Mouse (Mus musculus): ENCODE measurements at regions not wholly inside any gene's neighbourhood (a gene's known extent, or its start where the extent isn't known, plus 50 kb on each side); places are given as distances from the start of the nearest gene placed in this dataset.

GRCm38 (mm10) chr4:131060706-131061105, 116.5 kb downstream of the Matn1 start:
- Histone ChIP-seq H3K4me1 (ENCODE audit: control insufficient read depth, insufficient read depth, low read length) (no peaks in the 10 kb centered on the region), H3K9ac (ENCODE audit: low read depth, poor library complexity, severe bottlenecking) (no peak overlapping the region), H3K9me3 (replicated peaks; ENCODE audit: control insufficient read depth, insufficient read depth, low read length, poor library complexity, severe bottlenecking) (no peaks in the 10 kb centered on the region), H3K4me3 (ENCODE audit: low read depth, low read length) (no peak overlapping the region), H3K27ac (ENCODE audit: insufficient read depth, low read length) (no peak overlapping the region), H3K27me3 (ENCODE audit: control insufficient read depth, insufficient read depth, low read length, poor library complexity, severe bottlenecking) (no peaks in the 10 kb centered on the region), H3K36me3 (ENCODE audit: control insufficient read depth, insufficient read depth, low read length, poor library complexity, severe bottlenecking) (no peaks in the 10 kb centered on the region)
- TF ChIP-seq CTCF (IDR thresholded peaks at IDR 0.05; ENCODE audit: low read depth, low read length), result no peak
- no peak for TF ChIP-seq EP300 (IDR thresholded peaks at IDR 0.05; ENCODE audit: insufficient read depth, low read depth, low read length)
- TF ChIP-seq POLR2A (IDR thresholded peaks at IDR 0.05; ENCODE audit: insufficient read depth, low read length), result no peak

GRCm38 (mm10) chr4:131062592-131062991, 118.4 kb downstream of the Matn1 start:
- Histone ChIP-seq H3K36me3 (ENCODE audit: control insufficient read depth, insufficient read depth, low read length, poor library complexity, severe bottlenecking) (no peaks in the 10 kb centered on the region), H3K27ac (ENCODE audit: insufficient read depth, low read length) (no peak overlapping the region)

GRCm38 (mm10) chr4:131066186-131066939, 122.2 kb downstream of the Matn1 start:
- Histone ChIP-seq H3K4me3 (ENCODE audit: low read depth, low read length) (no peak overlapping the region), H3K36me3 (ENCODE audit: control insufficient read depth, insufficient read depth, low read length, poor library complexity, severe bottlenecking) (no peaks in the 10 kb centered on the region), H3K4me1 (ENCODE audit: control insufficient read depth, insufficient read depth, low read length) (no peaks in the 10 kb centered on the region), H3K27me3 (ENCODE audit: control insufficient read depth, insufficient read depth, low read length, poor library complexity, severe bottlenecking) (no peaks in the 10 kb centered on the region), H3K27ac (ENCODE audit: insufficient read depth, low read length) (no peak overlapping the region), H3K9ac (ENCODE audit: low read depth, poor library complexity, severe bottlenecking) (no peak overlapping the region), H3K9me3 (replicated peaks; ENCODE audit: control insufficient read depth, insufficient read depth, low read length, poor library complexity, severe bottlenecking) (no peaks in the 10 kb centered on the region)
- TF ChIP-seq EP300 (IDR thresholded peaks at IDR 0.05; ENCODE audit: insufficient read depth, low read depth, low read length) (no peak), CTCF (IDR thresholded peaks at IDR 0.05; ENCODE audit: low read depth, low read length) (no peak), POLR2A (IDR thresholded peaks at IDR 0.05; ENCODE audit: insufficient read depth, low read length) (no peak)

More at GRCm38 (mm10) chr4:131062592-131062991, 118.4 kb downstream of the Matn1 start:
- no peak overlapping the region for H3K9ac ChIP-seq (ENCODE audit: low read depth, poor library complexity, severe bottlenecking)
- H3K4me3 ChIP-seq (ENCODE audit: low read depth, low read length), result no peak overlapping the region
- no peaks in the 10 kb centered on the region for H3K4me1 ChIP-seq (ENCODE audit: control insufficient read depth, insufficient read depth, low read length)
- H3K9me3 ChIP-seq (replicated peaks; ENCODE audit: control insufficient read depth, insufficient read depth, low read length, poor library complexity, severe bottlenecking), result no peaks in the 10 kb centered on the region
- no peaks in the 10 kb centered on the region for H3K27me3 ChIP-seq (ENCODE audit: control insufficient read depth, insufficient read depth, low read length, poor library complexity, severe bottlenecking)
- TF ChIP-seq CTCF (IDR thresholded peaks at IDR 0.05; ENCODE audit: low read depth, low read length) (no peak), EP300 (IDR thresholded peaks at IDR 0.05; ENCODE audit: insufficient read depth, low read depth, low read length) (no peak), POLR2A (IDR thresholded peaks at IDR 0.05; ENCODE audit: insufficient read depth, low read length) (no peak)

- no peaks in the 10 kb centered on the region for H3K4me1 ChIP-seq (ENCODE audit: control insufficient read depth, insufficient read depth, low read length)
Observed at GRCm38 (mm10) chr4:131070566-131070965, 126.4 kb downstream of the Matn1 start.

GRCm38 (mm10) chr4:131072623-131073022, 128.4 kb downstream of the Matn1 start:
- TF ChIP-seq POLR2A (IDR thresholded peaks at IDR 0.05; ENCODE audit: insufficient read depth, low read length) (no peak), CTCF (IDR thresholded peaks at IDR 0.05; ENCODE audit: low read depth, low read length) (no peak), EP300 (IDR thresholded peaks at IDR 0.05; ENCODE audit: insufficient read depth, low read depth, low read length) (no peak)
- no peak overlapping the region for H3K27ac ChIP-seq (ENCODE audit: insufficient read depth, low read length)
- no peak overlapping the region for H3K9ac ChIP-seq (ENCODE audit: low read depth, poor library complexity, severe bottlenecking)
- H3K4me1 ChIP-seq (ENCODE audit: control insufficient read depth, insufficient read depth, low read length), result no peaks in the 10 kb centered on the region
- no peaks in the 10 kb centered on the region for H3K9me3 ChIP-seq (replicated peaks; ENCODE audit: control insufficient read depth, insufficient read depth, low read length, poor library complexity, severe bottlenecking)
- H3K36me3 ChIP-seq (ENCODE audit: control insufficient read depth, insufficient read depth, low read length, poor library complexity, severe bottlenecking), result no peaks in the 10 kb centered on the region
- H3K4me3 ChIP-seq (ENCODE audit: low read depth, low read length), result no peak overlapping the region
- no peaks in the 10 kb centered on the region for H3K27me3 ChIP-seq (ENCODE audit: control insufficient read depth, insufficient read depth, low read length, poor library complexity, severe bottlenecking)

More at GRCm38 (mm10) chr4:131070566-131070965, 126.4 kb downstream of the Matn1 start:
- H3K9ac ChIP-seq (ENCODE audit: low read depth, poor library complexity, severe bottlenecking), result no peak overlapping the region
- no peaks in the 10 kb centered on the region for H3K27me3 ChIP-seq (ENCODE audit: control insufficient read depth, insufficient read depth, low read length, poor library complexity, severe bottlenecking)
- TF ChIP-seq EP300 (IDR thresholded peaks at IDR 0.05; ENCODE audit: insufficient read depth, low read depth, low read length), result no peak
- TF ChIP-seq CTCF (IDR thresholded peaks at IDR 0.05; ENCODE audit: low read depth, low read length), result no peak
- no peak for TF ChIP-seq POLR2A (IDR thresholded peaks at IDR 0.05; ENCODE audit: insufficient read depth, low read length)
- no peak overlapping the region for H3K4me3 ChIP-seq (ENCODE audit: low read depth, low read length)
- H3K27ac ChIP-seq (ENCODE audit: insufficient read depth, low read length), result no peak overlapping the region
- H3K9me3 ChIP-seq (replicated peaks; ENCODE audit: control insufficient read depth, insufficient read depth, low read length, poor library complexity, severe bottlenecking), result no peaks in the 10 kb centered on the region
- H3K36me3 ChIP-seq (ENCODE audit: control insufficient read depth, insufficient read depth, low read length, poor library complexity, severe bottlenecking), result no peaks in the 10 kb centered on the region

- Histone ChIP-seq H3K9ac (ENCODE audit: low read depth, poor library complexity, severe bottlenecking) (no peak overlapping the region), H3K36me3 (ENCODE audit: control insufficient read depth, insufficient read depth, low read length, poor library complexity, severe bottlenecking) (no peaks in the 10 kb centered on the region), H3K4me1 (ENCODE audit: control insufficient read depth, insufficient read depth, low read length) (no peaks in the 10 kb centered on the region), H3K27ac (ENCODE audit: insufficient read depth, low read length) (no peak overlapping the region), H3K4me3 (ENCODE audit: low read depth, low read length) (no peak overlapping the region), H3K9me3 (replicated peaks; ENCODE audit: control insufficient read depth, insufficient read depth, low read length, poor library complexity, severe bottlenecking) (no peaks in the 10 kb centered on the region), H3K27me3 (ENCODE audit: control insufficient read depth, insufficient read depth, low read length, poor library complexity, severe bottlenecking) (no peaks in the 10 kb centered on the region)
- TF ChIP-seq EP300 (IDR thresholded peaks at IDR 0.05; ENCODE audit: insufficient read depth, low read depth, low read length) (no peak), CTCF (IDR thresholded peaks at IDR 0.05; ENCODE audit: low read depth, low read length) (no peak)
Observed at GRCm38 (mm10) chr4:131073420-131073819, 129.2 kb downstream of the Matn1 start.

Measured in ES-Bruce4 (cell line).